ENCODE assay signal across 13 mouse cellular contexts in the genomic region with DNA sequence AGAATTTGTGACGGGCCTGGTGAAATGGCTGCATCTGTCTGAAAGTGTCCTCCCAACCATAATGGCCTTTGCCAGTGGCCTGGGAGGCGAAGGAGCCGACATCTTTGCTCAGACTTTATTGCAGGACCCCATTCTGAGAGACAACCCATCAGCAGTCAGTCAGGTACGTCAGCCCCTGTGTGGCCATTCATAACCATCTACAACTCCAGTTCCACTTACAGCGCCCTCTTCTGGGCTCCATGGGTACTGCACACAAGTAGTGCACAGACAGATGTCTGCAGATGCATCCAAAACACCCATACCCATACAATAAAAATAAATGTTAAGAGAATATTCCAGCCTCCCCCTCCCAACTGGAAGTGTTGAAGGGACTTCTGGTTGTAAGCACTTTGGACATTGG. TPM values are rescaled to one million over a fixed set of nuclear protein-coding genes. Genes with fewer than 3 reads are reported as not detected.
DNase-seq lines count a peak whose midpoint lies in the region; ATAC-seq and TF ChIP-seq lines count a peak whose summit lies in the region.
"Had no signal": no experiment of that assay in that cellular context is flagged by ENCODE, and none has a peak within 500 bp of the region (broad histone marks: within the 10 kb centered on the region; RNA-seq: fewer than 3 reads in every experiment).

No protein-coding gene starts in this region.

- H3K9ac ChIP-seq in CH12.LX (ENCODE audit: insufficient read depth, low read depth): no peak overlapping the region
- no peak overlapping the region for H3K9ac ChIP-seq in hindbrain, embryonic 16.5 days (ENCODE audit: low read depth, low read length)
- H3K9ac ChIP-seq: embryonic facial prominence, embryonic 13.5 days; neural tube, embryonic 15.5 days had no signal

- WGBS in hindbrain, embryonic 16.5 days: 81% methylated on average over 5 of the region's 5 CpGs

- dilution Hi-C loops in CH12.LX (cut with MboI; ENCODE audit: extremely low pct_ligation_motif_present, extremely low pct_unique_long_range_greater_than_20kb, low sequenced_read_pairs): no loop called here

- no peaks in the 10 kb centered on the region for H3K79me2 ChIP-seq in CH12.LX (replicated peaks; ENCODE audit: control insufficient read depth, extremely low read depth, insufficient read depth, poor library complexity, severe bottlenecking)

- H3K36me3 ChIP-seq in CH12.LX (replicated peaks in 1 of 2; ENCODE audit: control insufficient read depth in 1 of 2, insufficient read depth in 1 of 2, low read length in 1 of 2): peaks cover 47 to 85% of the 10 kb centered on the region in 2 experiments
- H3K36me3 ChIP-seq in splenic B cell, adult 2 months (ENCODE audit: control insufficient read depth, insufficient read depth, low read length, poor library complexity, severe bottlenecking): peaks cover 9% of the 10 kb centered on the region
- H3K36me3 ChIP-seq in hindbrain, embryonic 16.5 days (ENCODE audit: control insufficient read depth, insufficient read depth, low read length): no peaks in the 10 kb centered on the region
- H3K36me3 ChIP-seq: embryonic facial prominence, embryonic 13.5 days; neural tube, embryonic 15.5 days had no signal

- TF ChIP-seq CTCF in layer of hippocampus, adult 2 months (conservative IDR thresholded peaks at IDR 0.05): peak; percentile 74
- TF ChIP-seq CTCF in CH12.LX (conservative IDR thresholded peaks at IDR 0.05 in 1 of 2, IDR thresholded peaks at IDR 0.05 in 1 of 2; ENCODE audit: low read depth in 2 of 2, low read length in 2 of 2): peak; percentile 48 to 52

- in situ Hi-C loops in CH12.LX (cut with MboI; ENCODE audit: low pct_ligation_motif_present, low pct_unique_long_range_greater_than_20kb, low sequenced_read_pairs): no loop called here

- DNase-seq in layer of hippocampus, adult 2 months (ENCODE audit: low spot score in 2 of 2): no peak
- no peak for DNase-seq in layer of hippocampus, postnatal 14 days (ENCODE audit: low spot score in 2 of 2)
- DNase-seq in CH12.LX (ENCODE audit: extremely low read depth): peak; percentile 21
- DNase-seq in R1 (ENCODE audit: low read depth, low spot score): peak; percentile 79
- peak; percentile 45 for DNase-seq in splenic B cell, adult 2 months (ENCODE audit: low read depth, low spot score)
- DNase-seq in adrenal gland, postnatal 10 days: no peak
- DNase-seq: layer of hippocampus, adult 9-11 months; lung, postnatal 14 days had no signal

- ATAC-seq in hindbrain, embryonic 16.5 days: no peak

- TF ChIP-seq POLR2A in CH12.LX (IDR thresholded peaks at IDR 0.05; ENCODE audit: low read depth, low read length): no peak

- H3K9me3 ChIP-seq in CH12.LX (replicated peaks; ENCODE audit: low read length): no peaks in the 10 kb centered on the region
- H3K9me3 ChIP-seq in hindbrain, embryonic 16.5 days (ENCODE audit: control insufficient read depth, low read length): no peaks in the 10 kb centered on the region
- H3K9me3 ChIP-seq: embryonic facial prominence, embryonic 13.5 days; neural tube, embryonic 15.5 days had no signal

- no peak overlapping the region for H3K4me2 ChIP-seq in CH12.LX (ENCODE audit: insufficient read depth, low read depth, poor library complexity, severe bottlenecking)
- H3K4me2 ChIP-seq in hindbrain, embryonic 16.5 days (ENCODE audit: low read length): no peak overlapping the region
- H3K4me2 ChIP-seq: embryonic facial prominence, embryonic 13.5 days; neural tube, embryonic 15.5 days had no signal

- TF ChIP-seq RAD21 in CH12.LX (IDR thresholded peaks at IDR 0.05; ENCODE audit: low read depth, low read length): no peak

- H3K4me1 ChIP-seq in CH12.LX (ENCODE audit: control insufficient read depth in 1 of 2, insufficient read depth in 2 of 2): peaks cover 0 to 3% of the 10 kb centered on the region in 2 experiments; a peak in 1 of 4 replicates
- no peaks in the 10 kb centered on the region for H3K4me1 ChIP-seq in hindbrain, embryonic 16.5 days (ENCODE audit: control insufficient read depth, insufficient read depth, low read depth, low read length)
- H3K4me1 ChIP-seq: embryonic facial prominence, embryonic 13.5 days; neural tube, embryonic 15.5 days had no signal

- no peak for TF ChIP-seq EP300 in CH12.LX (IDR thresholded peaks at IDR 0.05; ENCODE audit: low read length)

- H3K27ac ChIP-seq in layer of hippocampus, adult 2 months: no peak overlapping the region
- H3K27ac ChIP-seq in CH12.LX (ENCODE audit: insufficient read depth, low read depth): no peak overlapping the region
- no peak overlapping the region for H3K27ac ChIP-seq in hindbrain, embryonic 16.5 days (ENCODE audit: low read depth, low read length)
- H3K27ac ChIP-seq: embryonic facial prominence, embryonic 13.5 days; neural tube, embryonic 15.5 days had no signal

- H3K4me3 ChIP-seq in layer of hippocampus, adult 2 months: no peak overlapping the region
- no peak overlapping the region for H3K4me3 ChIP-seq in CH12.LX (replicated peaks in 1 of 3; ENCODE audit: low read depth in 2 of 3, low read length in 2 of 3, poor library complexity in 1 of 3)
- no peak overlapping the region for H3K4me3 ChIP-seq in hindbrain, embryonic 16.5 days (ENCODE audit: low read length)
- H3K4me3 ChIP-seq: embryonic facial prominence, embryonic 13.5 days; neural tube, embryonic 15.5 days had no signal

- no peaks in the 10 kb centered on the region for H3K27me3 ChIP-seq in CH12.LX (replicated peaks)
- no peaks in the 10 kb centered on the region for H3K27me3 ChIP-seq in splenic B cell, adult 2 months (ENCODE audit: control insufficient read depth, insufficient read depth, low read length, poor library complexity, severe bottlenecking)
- H3K27me3 ChIP-seq in hindbrain, embryonic 16.5 days (replicated peaks; ENCODE audit: control insufficient read depth, insufficient read depth, low read length): no peaks in the 10 kb centered on the region
- H3K27me3 ChIP-seq: embryonic facial prominence, embryonic 13.5 days; neural tube, embryonic 15.5 days had no signal

TF ChIP-seq in CH12.LX, 34 proteins besides CTCF, POLR2A, EP300 and RAD21:
- TF ChIP-seq ETS1 (conservative IDR thresholded peaks at IDR 0.05; ENCODE audit: low read depth, low read length) (no peak), BHLHE40 (IDR thresholded peaks at IDR 0.05; ENCODE audit: low read depth, low read length) (no peak), MAX (IDR thresholded peaks at IDR 0.05; ENCODE audit: low read length) (no peak), E2F4 (IDR thresholded peaks at IDR 0.05; ENCODE audit: insufficient replicate concordance, low read depth, low read length) (no peak), ZC3H11A (IDR thresholded peaks at IDR 0.05; ENCODE audit: low read depth, low read length) (no peak), MEF2A (IDR thresholded peaks at IDR 0.05; ENCODE audit: borderline replicate concordance, low read depth, low read length) (no peak), KAT2A (IDR thresholded peaks at IDR 0.05; ENCODE audit: insufficient replicate concordance, low read length) (no peak), NRF1 (IDR thresholded peaks at IDR 0.05; ENCODE audit: low read depth, low read length) (no peak), JUND (conservative IDR thresholded peaks at IDR 0.05; ENCODE audit: low read depth, low read length) (no peak), MAFK (IDR thresholded peaks at IDR 0.05; ENCODE audit: insufficient replicate concordance, low read length) (no peak), USF2 (conservative IDR thresholded peaks at IDR 0.05; ENCODE audit: low read depth, low read length) (no peak), ZMIZ1 (IDR thresholded peaks at IDR 0.05; ENCODE audit: low read depth, low read length) (no peak), JUN (IDR thresholded peaks at IDR 0.05; ENCODE audit: insufficient read depth, low read depth, low read length) (no peak), PAX5 (IDR thresholded peaks at IDR 0.05; ENCODE audit: low read length) (no peak), IRF4 (IDR thresholded peaks at IDR 0.05; ENCODE audit: low read depth, low read length) (no peak), SMC3 (IDR thresholded peaks at IDR 0.05; ENCODE audit: low read depth, low read length) (no peak)

RNA-seq across cellular contexts. Expression of a gene that starts 23.7 kb away (rescaled TPM):
- 1 to 10 TPM; 1.6 to 4.2 TPM for total RNA-seq in layer of hippocampus, adult 2 months (2021)
- 1 to 10 TPM; 2.1 to 3.0 TPM for total RNA-seq in layer of hippocampus, postnatal 14 days (2021)
- 22.2 and 23.2 TPM in 2 replicates for total RNA-seq in CH12.LX (2012; rRNA removed)
- total RNA-seq in CH12.LX (2014; rRNA removed): 16.1 and 20.3 TPM in 2 replicates
- polyA plus RNA-seq in CH12.LX (2012; ENCODE audit: insufficient read length, low read depth): 19.2 and 21.7 TPM in 2 replicates
- 10 to 100 TPM; 14.7 to 15.0 TPM for total RNA-seq in adrenal gland, postnatal 10 days (2021)
- polyA plus RNA-seq in hindbrain, embryonic 16.5 days (2015; fragmentation: Nextera tagmentation; extraction: Ambion mirVana): 1.3 and 1.8 TPM in 2 replicates

RNA-seq across cellular contexts. Expression of a gene that starts 29.5 kb away (rescaled TPM):
- not detected for total RNA-seq in layer of hippocampus, adult 2 months (2021)
- not detected for total RNA-seq in layer of hippocampus, postnatal 14 days (2021)
- total RNA-seq in CH12.LX (2012; rRNA removed) (not detected in 2 replicates), CH12.LX (2014; rRNA removed) (not detected in 2 replicates)
- not detected in 2 replicates for polyA plus RNA-seq in CH12.LX (2012; ENCODE audit: insufficient read length, low read depth)
- not detected for total RNA-seq in adrenal gland, postnatal 10 days (2021)
- polyA plus RNA-seq in hindbrain, embryonic 16.5 days (2015; fragmentation: Nextera tagmentation; extraction: Ambion mirVana): not detected in 2 replicates
- total RNA-seq: gastrocnemius, adult 18-20 months; hematopoietic stem cell, adult 5-6 weeks had no signal
- polyA plus RNA-seq: embryonic facial prominence, embryonic 13.5 days; neural tube, embryonic 15.5 days had no signal

Comparison
In these comparisons a context has a peak if more than half of its experiments do, and no peak if none do; other contexts are left out.
1. DNase-seq: peak in CH12.LX (single experiment), R1 (single experiment) and splenic B cell, adult 2 months (single experiment); none in layer of hippocampus, adult 2 months (0 of 2), layer of hippocampus, postnatal 14 days (0 of 2) and adrenal gland, postnatal 10 days (single experiment).